Mouse (Mus musculus): ENCODE measurements at regions not wholly inside any gene's neighbourhood (a gene's known extent, or its start where the extent isn't known, plus 50 kb on each side); places are given as distances from the start of the nearest gene placed in this dataset.
A peak's percentile ranks its signal among the peaks of the same experiment; 100 is the strongest.

- Histone ChIP-seq H3K4me1 (peaks cover 41% of the 10 kb centered on the region), H3K36me3 (no peaks in the 10 kb centered on the region), H3K27me3 (no peaks in the 10 kb centered on the region), H3K4me3 (replicated peaks) (no peak overlapping the region), H3K27ac (replicated peaks) (0 out of 2 replicates have a peak overlapping the region, but pooled peaks have one; percentile 24), H3K9ac (no peak overlapping the region), H3K4me2 (replicated peaks) (no peak overlapping the region), H3K9me3 (replicated peaks) (no peaks in the 10 kb centered on the region)
- no peak for ATAC-seq (ENCODE audit: insufficient number of reproducible peaks, low FRiP score, low TSS enrichment, low read depth)
- 72% methylated on average over 2 of the region's 2 CpGs for WGBS
These were observed 222.8 kb upstream of the Usp24 start for GRCm38 (mm10) chr4:106093252-106093651.

GRCm38 (mm10) chr4:106094882-106095556 lies 221.0 kb upstream of the Usp24 start:
- H3K36me3 ChIP-seq: no peaks in the 10 kb centered on the region
- WGBS: 42% methylated on average over 11 of the region's 11 CpGs
- H3K9me3 ChIP-seq (replicated peaks): no peaks in the 10 kb centered on the region
- H3K4me1 ChIP-seq: peaks cover 44% of the 10 kb centered on the region
- ATAC-seq (ENCODE audit: insufficient number of reproducible peaks, low FRiP score, low TSS enrichment, low read depth): peak; percentile 61
- no peaks in the 10 kb centered on the region for H3K27me3 ChIP-seq
- H3K9ac ChIP-seq: no peak overlapping the region
- H3K4me3 ChIP-seq (replicated peaks): no peak overlapping the region
- peak overlapping the region; percentile 82 for H3K27ac ChIP-seq (replicated peaks)
- no peak overlapping the region for H3K4me2 ChIP-seq (replicated peaks)

- no peaks in the 10 kb centered on the region for H3K36me3 ChIP-seq
- H3K4me3 ChIP-seq (replicated peaks): no peak overlapping the region
- ATAC-seq (ENCODE audit: insufficient number of reproducible peaks, low FRiP score, low TSS enrichment, low read depth): no peak
- H3K4me1 ChIP-seq: peaks cover 55% of the 10 kb centered on the region
- WGBS: 44% methylated on average over 3 of the region's 3 CpGs
- H3K9ac ChIP-seq: no peak overlapping the region
- H3K27ac ChIP-seq (replicated peaks): peak overlapping the region; percentile 82; the same call in 1 of the 2 replicates
- H3K27me3 ChIP-seq: no peaks in the 10 kb centered on the region
- H3K4me2 ChIP-seq (replicated peaks): no peak overlapping the region
- H3K9me3 ChIP-seq (replicated peaks): no peaks in the 10 kb centered on the region
These were observed 219.9 kb upstream of the Usp24 start for GRCm38 (mm10) chr4:106096130-106096529.

- Histone ChIP-seq H3K4me3 (replicated peaks) (no peak overlapping the region), H3K4me2 (replicated peaks) (no peak overlapping the region), H3K4me1 (peaks cover 60% of the 10 kb centered on the region), H3K27me3 (no peaks in the 10 kb centered on the region), H3K36me3 (no peaks in the 10 kb centered on the region), H3K27ac (replicated peaks) (no peak overlapping the region), H3K9me3 (replicated peaks) (no peaks in the 10 kb centered on the region), H3K9ac (no peak overlapping the region)
- WGBS: 84% methylated on average over 1 of the region's 1 CpGs
- no peak for ATAC-seq (ENCODE audit: insufficient number of reproducible peaks, low FRiP score, low TSS enrichment, low read depth)
These were observed 218.2 kb upstream of the Usp24 start for GRCm38 (mm10) chr4:106097846-106098245.

- no peak for ATAC-seq (ENCODE audit: insufficient number of reproducible peaks, low FRiP score, low TSS enrichment, low read depth)
- peaks cover 62% of the 10 kb centered on the region for H3K4me1 ChIP-seq
- 41% methylated on average over 11 of the region's 11 CpGs for WGBS
- H3K36me3 ChIP-seq: no peaks in the 10 kb centered on the region
- peak overlapping the region; percentile 76 for H3K27ac ChIP-seq (replicated peaks)
- no peaks in the 10 kb centered on the region for H3K9me3 ChIP-seq (replicated peaks)
- H3K27me3 ChIP-seq: no peaks in the 10 kb centered on the region
- H3K4me3 ChIP-seq (replicated peaks): no peak overlapping the region
- no peak overlapping the region for H3K9ac ChIP-seq
- H3K4me2 ChIP-seq (replicated peaks): no peak overlapping the region
These were observed 215.6 kb upstream of the Usp24 start for GRCm38 (mm10) chr4:106100211-106101025.

GRCm38 (mm10) chr4:106101904-106102303 lies 214.1 kb upstream of the Usp24 start:
- no peak overlapping the region for H3K4me3 ChIP-seq (replicated peaks)
- 0 out of 2 replicates have a peak overlapping the region, but pooled peaks have one; percentile 11 for H3K4me2 ChIP-seq (replicated peaks)
- no peaks in the 10 kb centered on the region for H3K36me3 ChIP-seq
- WGBS: 19% methylated on average over 5 of the region's 5 CpGs
- peak overlapping the region; percentile 76 for H3K27ac ChIP-seq (replicated peaks)
- no peaks in the 10 kb centered on the region for H3K9me3 ChIP-seq (replicated peaks)
- H3K4me1 ChIP-seq: peaks cover 53% of the 10 kb centered on the region
- ATAC-seq (ENCODE audit: insufficient number of reproducible peaks, low FRiP score, low TSS enrichment, low read depth): no peak
- no peaks in the 10 kb centered on the region for H3K27me3 ChIP-seq
- H3K9ac ChIP-seq: no peak overlapping the region

GRCm38 (mm10) chr4:106102451-106102977 lies 213.5 kb upstream of the Usp24 start:
- H3K36me3 ChIP-seq: no peaks in the 10 kb centered on the region
- peaks cover 53% of the 10 kb centered on the region for H3K4me1 ChIP-seq
- H3K27ac ChIP-seq (replicated peaks): peak overlapping the region; percentile 76
- H3K9ac ChIP-seq: no peak overlapping the region
- H3K27me3 ChIP-seq: no peaks in the 10 kb centered on the region
- H3K4me3 ChIP-seq (replicated peaks): no peak overlapping the region
- ATAC-seq (ENCODE audit: insufficient number of reproducible peaks, low FRiP score, low TSS enrichment, low read depth): peak; percentile 43; the same call in 1 of the 2 replicates
- 30% methylated on average over 7 of the region's 7 CpGs for WGBS
- 0 out of 2 replicates have a peak overlapping the region, but pooled peaks have one; percentile 11 for H3K4me2 ChIP-seq (replicated peaks)
- H3K9me3 ChIP-seq (replicated peaks): no peaks in the 10 kb centered on the region

- no peak overlapping the region for H3K4me3 ChIP-seq (replicated peaks)
- H3K9me3 ChIP-seq (replicated peaks): no peaks in the 10 kb centered on the region
- H3K4me2 ChIP-seq (replicated peaks): no peak overlapping the region
- peak; percentile 75 for ATAC-seq (ENCODE audit: insufficient number of reproducible peaks, low FRiP score, low TSS enrichment, low read depth)
- H3K36me3 ChIP-seq: no peaks in the 10 kb centered on the region
- 44% methylated on average over 11 of the region's 11 CpGs for WGBS
- peak overlapping the region; percentile 76 for H3K27ac ChIP-seq (replicated peaks)
- no peaks in the 10 kb centered on the region for H3K27me3 ChIP-seq
- H3K4me1 ChIP-seq: peaks cover 53% of the 10 kb centered on the region
- H3K9ac ChIP-seq: no peak overlapping the region
These were observed 212.0 kb upstream of the Usp24 start for GRCm38 (mm10) chr4:106103750-106104635.

- ATAC-seq (ENCODE audit: insufficient number of reproducible peaks, low FRiP score, low TSS enrichment, low read depth): no peak
- H3K27ac ChIP-seq (replicated peaks): no peak overlapping the region
- no peaks in the 10 kb centered on the region for H3K36me3 ChIP-seq
- no peaks in the 10 kb centered on the region for H3K9me3 ChIP-seq (replicated peaks)
- H3K4me2 ChIP-seq (replicated peaks): no peak overlapping the region
- no peak overlapping the region for H3K4me3 ChIP-seq (replicated peaks)
- no peak overlapping the region for H3K9ac ChIP-seq
- H3K4me1 ChIP-seq: no peaks in the 10 kb centered on the region
- H3K27me3 ChIP-seq: no peaks in the 10 kb centered on the region
These were observed 203.0 kb upstream of the Usp24 start for GRCm38 (mm10) chr4:106112981-106113380.

GRCm38 (mm10) chr4:106113747-106114146 lies 202.3 kb upstream of the Usp24 start:
- Histone ChIP-seq H3K36me3 (no peaks in the 10 kb centered on the region), H3K9ac (no peak overlapping the region), H3K9me3 (replicated peaks) (no peaks in the 10 kb centered on the region), H3K27ac (replicated peaks) (no peak overlapping the region), H3K4me3 (replicated peaks) (no peak overlapping the region), H3K4me2 (replicated peaks) (no peak overlapping the region), H3K27me3 (no peaks in the 10 kb centered on the region), H3K4me1 (no peaks in the 10 kb centered on the region)
- no peak for ATAC-seq (ENCODE audit: insufficient number of reproducible peaks, low FRiP score, low TSS enrichment, low read depth)

- H3K27ac ChIP-seq (replicated peaks): no peak overlapping the region
- H3K9ac ChIP-seq: no peak overlapping the region
- H3K9me3 ChIP-seq (replicated peaks): no peaks in the 10 kb centered on the region
- H3K36me3 ChIP-seq: no peaks in the 10 kb centered on the region
- H3K4me2 ChIP-seq (replicated peaks): no peak overlapping the region
- 67% methylated on average over 7 of the region's 7 CpGs for WGBS
- no peaks in the 10 kb centered on the region for H3K4me1 ChIP-seq
- no peaks in the 10 kb centered on the region for H3K27me3 ChIP-seq
- no peak overlapping the region for H3K4me3 ChIP-seq (replicated peaks)
- no peak for ATAC-seq (ENCODE audit: insufficient number of reproducible peaks, low FRiP score, low TSS enrichment, low read depth)
These were observed 199.4 kb upstream of the Usp24 start for GRCm38 (mm10) chr4:106116611-106117010.
